Mouse (Mus musculus) frontal cortex, adult 2 months (tissue): Measurements from ENCODE around the gene Lrrc25. TPM values are rescaled to one million over a fixed set of nuclear protein-coding genes. Genes with fewer than 3 reads are reported as not detected.
A peak's percentile ranks its signal among the peaks of the same experiment; 100 is the strongest.

ENCODE experiments used
- DNase-seq, 2 experiments: peaks; one replicate each; pipeline ENCODE4 v3.0.0; 2022; ENCODE audit warnings: low spot score in 1 of 2; ENCODE audit errors: extremely low spot score in 1 of 2
- polyA plus RNA-seq: library from polyadenylated mRNA; depleted of rRNA; stranded (reverse); fragments of >200 nt; gene quantifications from 2 replicates; pipeline ENCODE4 v1.2.3, GENCODE M21; 2012

Lrrc25 gene
- polyA plus RNA-seq, 1 experiment = 0.86 TPM

GRCm38 (mm10) chr8:70598722-70599121, 17.2 kb upstream of the Lrrc25 start:
- DNase-seq = no peak

GRCm38 (mm10) chr8:70599507-70600290, 16.3 kb upstream of the Lrrc25 start:
- DNase-seq = no peak

GRCm38 (mm10) chr8:70600473-70601270, 15.3 kb upstream of the Lrrc25 start:
- DNase-seq = no peak

- peak in 1 of 2 experiments; percentile 87 for DNase-seq
Observed at GRCm38 (mm10) chr8:70601271-70601649, 14.7 kb upstream of the Lrrc25 start.

GRCm38 (mm10) chr8:70602139-70602811, 13.7 kb upstream of the Lrrc25 start:
- no peak for DNase-seq

- no peak for DNase-seq
Observed at GRCm38 (mm10) chr8:70604558-70604957, 11.4 kb upstream of the Lrrc25 start.

GRCm38 (mm10) chr8:70605871-70606779, 9.8 kb upstream of the Lrrc25 start:
- no peak for DNase-seq

GRCm38 (mm10) chr8:70606780-70607602, 9.0 kb upstream of the Lrrc25 start:
- DNase-seq = no peak

- DNase-seq = no peak
Observed at GRCm38 (mm10) chr8:70607603-70607897, 8.4 kb upstream of the Lrrc25 start.

GRCm38 (mm10) chr8:70607898-70608748, 7.8 kb upstream of the Lrrc25 start:
- DNase-seq = peak in 1 of 2 experiments; percentile 66

GRCm38 (mm10) chr8:70608749-70609367, 7.1 kb upstream of the Lrrc25 start, which contains the start of gene Ssbp4:
Gene Ssbp4 (minus strand): TSS chr8:70608872.
- DNase-seq = no peak

- peak in 1 of 2 experiments; percentile 60 for DNase-seq
Observed at GRCm38 (mm10) chr8:70609368-70609848, 6.5 kb upstream of the Lrrc25 start.

GRCm38 (mm10) chr8:70609849-70610795, 5.8 kb upstream of the Lrrc25 start:
- peak; percentile 81 to 91 for DNase-seq

GRCm38 (mm10) chr8:70610796-70611771, 4.9 kb upstream of the Lrrc25 start:
- peak in 1 of 2 experiments; percentile 85 for DNase-seq

GRCm38 (mm10) chr8:70611849-70612248, 4.1 kb upstream of the Lrrc25 start:
- peak in 1 of 2 experiments; percentile 95 for DNase-seq

GRCm38 (mm10) chr8:70613763-70614162, 2.2 kb upstream of the Lrrc25 start:
- no peak for DNase-seq
